Mouse (Mus musculus): Measurements from ENCODE around the gene Fbxw21. TPM values are rescaled to one million over a fixed set of nuclear protein-coding genes. Genes with fewer than 3 reads are reported as not detected.

Fbxw21 gene
- polyA plus RNA-seq, 1 experiment from 2014 or later = not detected

GRCm38 (mm10) chr9:109102541-109102940 is 59.3 kb downstream of the Fbxw21 start:
- WGBS (ENCODE audit: missing documents) = 94% methylated on average over 3 of the region's 3 CpGs
- Histone ChIP-seq H3K27ac (no peak overlapping the region), H3K4me3 (ENCODE audit: inconsistent target) (no peak overlapping the region), H3K36me3 (ENCODE audit: inconsistent target) (no peaks in the 10 kb centered on the region), H3K79me2 (ENCODE audit: inconsistent target) (no peaks in the 10 kb centered on the region)

DNA sequence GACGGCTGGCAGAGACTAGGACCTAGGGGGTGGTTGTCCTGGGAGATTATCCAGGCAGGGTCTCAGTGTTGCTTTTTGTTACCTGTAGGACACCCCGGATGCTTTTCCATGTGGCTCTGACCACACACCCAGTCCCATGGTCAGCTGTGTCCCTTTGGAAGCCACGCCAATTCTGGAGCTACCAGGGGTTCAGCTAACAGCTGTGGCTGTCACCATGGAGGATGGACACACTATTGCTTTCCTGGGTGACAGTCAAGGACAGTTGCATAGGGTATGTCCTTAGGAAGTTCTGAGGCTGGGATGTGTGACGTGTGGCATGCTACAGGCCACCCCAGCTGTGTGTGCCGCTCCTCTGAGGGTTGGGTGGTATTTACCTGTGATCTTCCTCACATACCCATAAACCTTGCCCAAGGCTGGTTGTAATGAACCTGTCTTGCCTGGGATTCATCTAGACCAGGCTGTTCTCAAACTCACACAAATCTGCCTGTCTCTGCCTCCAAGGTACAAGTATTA is 59.9 kb downstream of the Fbxw21 start:
- Histone ChIP-seq H3K27ac (no peak overlapping the region), H3K36me3 (ENCODE audit: inconsistent target) (no peaks in the 10 kb centered on the region), H3K4me3 (ENCODE audit: inconsistent target) (no peak overlapping the region), H3K79me2 (ENCODE audit: inconsistent target) (no peaks in the 10 kb centered on the region)
- WGBS (ENCODE audit: missing documents) = 97% methylated on average over 5 of the region's 5 CpGs

DNA sequence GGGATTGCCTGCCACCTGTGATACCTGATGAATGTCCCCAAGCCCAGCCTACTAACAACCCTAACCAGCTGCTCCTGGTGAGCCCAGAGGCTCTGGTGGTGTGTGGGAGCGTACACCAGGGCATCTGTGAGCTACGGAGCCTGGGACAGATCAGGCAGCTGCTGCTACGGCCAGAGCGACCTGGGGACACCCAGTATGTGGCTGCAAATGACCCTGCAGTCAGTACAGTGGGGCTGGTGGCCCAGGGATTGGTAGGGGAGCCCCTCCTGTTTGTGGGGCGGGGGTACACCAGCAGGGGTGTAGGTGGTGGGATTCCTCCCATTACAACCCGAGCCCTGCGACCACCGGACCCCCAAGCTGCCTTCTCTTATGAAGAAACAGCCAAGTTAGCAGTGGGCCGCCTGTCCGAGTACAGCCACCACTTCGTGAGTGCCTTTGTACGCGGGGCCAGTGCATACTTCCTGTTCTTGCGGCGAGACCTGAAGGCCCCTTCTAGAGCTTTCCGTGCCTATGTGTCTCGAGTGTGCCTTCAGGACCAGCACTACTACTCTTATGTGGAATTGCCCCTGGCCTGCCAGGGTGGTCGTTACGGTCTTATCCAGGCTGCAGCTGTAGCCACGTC is 61.4 kb downstream of the Fbxw21 start:
- no peak overlapping the region for H3K4me3 ChIP-seq (ENCODE audit: inconsistent target)
- H3K79me2 ChIP-seq (ENCODE audit: inconsistent target) = no peaks in the 10 kb centered on the region
- H3K36me3 ChIP-seq (ENCODE audit: inconsistent target) = no peaks in the 10 kb centered on the region
- no peak overlapping the region for H3K27ac ChIP-seq
- 36% methylated on average over 17 of the region's 20 CpGs for WGBS (ENCODE audit: missing documents)

DNA sequence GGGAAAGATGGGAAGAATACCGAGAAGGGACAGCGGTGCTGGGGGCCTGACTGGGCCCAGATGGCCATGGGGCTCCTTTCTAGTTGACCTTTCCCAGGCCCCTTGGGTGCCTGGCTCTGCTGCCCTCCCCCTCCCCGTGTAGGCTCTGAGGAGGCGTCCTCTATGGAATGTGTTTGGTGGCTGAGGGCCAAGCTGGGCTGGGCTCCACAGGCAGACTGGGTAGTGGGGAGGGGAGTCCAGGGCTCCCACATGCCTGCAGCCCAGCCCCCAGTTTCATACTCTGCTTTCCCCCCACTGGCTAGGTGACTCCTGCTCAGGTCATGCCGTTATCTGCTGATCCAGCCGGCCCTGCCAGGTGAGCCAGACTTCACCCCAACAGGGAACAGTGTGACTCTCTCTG is 62.9 kb downstream of the Fbxw21 start:
- Histone ChIP-seq H3K4me3 (ENCODE audit: inconsistent target) (no peak overlapping the region), H3K27ac (no peak overlapping the region), H3K79me2 (ENCODE audit: inconsistent target) (no peaks in the 10 kb centered on the region), H3K36me3 (ENCODE audit: inconsistent target) (no peaks in the 10 kb centered on the region)
- WGBS (ENCODE audit: missing documents) = 93% methylated on average over 6 of the region's 6 CpGs

- Histone ChIP-seq H3K4me3 (ENCODE audit: inconsistent target) (no peak overlapping the region), H3K36me3 (ENCODE audit: inconsistent target) (no peaks in the 10 kb centered on the region), H3K79me2 (ENCODE audit: inconsistent target) (no peaks in the 10 kb centered on the region), H3K27ac (no peak overlapping the region)
- 90% methylated on average over 8 of the region's 8 CpGs for WGBS (ENCODE audit: missing documents)
Measured at GRCm38 (mm10) chr9:109098366-109098765, 63.5 kb downstream of the Fbxw21 start.

DNA sequence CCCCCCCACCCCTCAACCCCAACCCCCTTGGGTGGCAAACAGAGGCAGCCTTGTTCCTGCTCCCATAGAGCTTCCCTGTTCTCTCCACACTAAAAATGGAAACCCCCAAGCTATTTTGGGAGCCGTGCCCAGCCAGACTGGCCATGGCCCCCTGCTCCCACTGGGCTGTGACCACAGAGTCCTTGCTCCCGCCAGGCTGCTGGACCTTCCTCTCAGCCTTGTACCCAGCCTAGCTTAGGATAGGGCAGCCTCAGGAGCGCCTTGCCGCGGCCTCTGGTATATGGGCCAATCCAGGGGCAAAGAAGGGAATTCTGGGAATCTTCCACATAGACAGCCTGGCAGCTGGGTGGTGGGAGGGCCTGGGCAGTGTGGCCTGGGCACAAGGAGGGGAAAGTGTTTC is 64.0 kb downstream of the Fbxw21 start:
- no peaks in the 10 kb centered on the region for H3K36me3 ChIP-seq (ENCODE audit: inconsistent target)
- 77% methylated on average over 5 of the region's 5 CpGs for WGBS (ENCODE audit: missing documents)
- H3K27ac ChIP-seq = no peak overlapping the region
- no peak overlapping the region for H3K4me3 ChIP-seq (ENCODE audit: inconsistent target)
- no peaks in the 10 kb centered on the region for H3K79me2 ChIP-seq (ENCODE audit: inconsistent target)

- Histone ChIP-seq H3K36me3 (ENCODE audit: inconsistent target) (0 out of 2 replicates have a peak, but pooled peaks cover 2% of the 10 kb centered on the region), H3K4me3 (ENCODE audit: inconsistent target) (no peak overlapping the region), H3K27ac (no peak overlapping the region), H3K79me2 (ENCODE audit: inconsistent target) (no peaks in the 10 kb centered on the region)
- 90% methylated on average over 6 of the region's 6 CpGs for WGBS (ENCODE audit: missing documents)
Measured at GRCm38 (mm10) chr9:109097291-109097690, 64.5 kb downstream of the Fbxw21 start.

GRCm38 (mm10) chr9:109096856-109097255 is 65.0 kb downstream of the Fbxw21 start:
- Histone ChIP-seq H3K27ac (no peak overlapping the region), H3K79me2 (ENCODE audit: inconsistent target) (no peaks in the 10 kb centered on the region), H3K4me3 (ENCODE audit: inconsistent target) (no peak overlapping the region), H3K36me3 (ENCODE audit: inconsistent target) (0 out of 2 replicates have a peak, but pooled peaks cover 6% of the 10 kb centered on the region)
- 91% methylated on average over 6 of the region's 6 CpGs for WGBS (ENCODE audit: missing documents)

DNA sequence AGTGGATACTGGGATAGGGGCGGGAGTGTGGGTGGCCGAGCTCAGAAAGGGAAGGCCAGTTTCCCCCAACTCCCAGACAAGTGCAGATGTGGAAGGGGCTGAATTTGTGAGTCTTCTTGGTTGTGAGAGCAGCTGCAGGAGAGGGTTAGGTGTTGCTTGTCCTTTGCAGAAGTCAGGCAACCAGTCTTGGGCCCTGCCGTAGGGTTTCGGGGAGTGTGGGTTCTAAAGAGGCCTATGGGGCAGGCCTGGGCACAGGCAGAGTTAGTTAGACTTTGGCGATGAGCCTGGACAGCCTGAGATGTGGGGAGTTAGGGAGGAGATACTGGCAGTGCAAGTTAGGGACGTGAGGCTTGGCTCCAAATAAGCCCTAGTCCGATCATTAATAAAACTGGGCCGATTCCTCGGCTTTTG is 65.6 kb downstream of the Fbxw21 start:
- no peak overlapping the region for H3K27ac ChIP-seq
- H3K4me3 ChIP-seq (ENCODE audit: inconsistent target) = no peak overlapping the region
- no peaks in the 10 kb centered on the region for H3K79me2 ChIP-seq (ENCODE audit: inconsistent target)
- 98% methylated on average over 9 of the region's 9 CpGs for WGBS (ENCODE audit: missing documents)
- peaks cover 12% of the 10 kb centered on the region; the same call in 1 of the 2 replicates for H3K36me3 ChIP-seq (ENCODE audit: inconsistent target)

DNA sequence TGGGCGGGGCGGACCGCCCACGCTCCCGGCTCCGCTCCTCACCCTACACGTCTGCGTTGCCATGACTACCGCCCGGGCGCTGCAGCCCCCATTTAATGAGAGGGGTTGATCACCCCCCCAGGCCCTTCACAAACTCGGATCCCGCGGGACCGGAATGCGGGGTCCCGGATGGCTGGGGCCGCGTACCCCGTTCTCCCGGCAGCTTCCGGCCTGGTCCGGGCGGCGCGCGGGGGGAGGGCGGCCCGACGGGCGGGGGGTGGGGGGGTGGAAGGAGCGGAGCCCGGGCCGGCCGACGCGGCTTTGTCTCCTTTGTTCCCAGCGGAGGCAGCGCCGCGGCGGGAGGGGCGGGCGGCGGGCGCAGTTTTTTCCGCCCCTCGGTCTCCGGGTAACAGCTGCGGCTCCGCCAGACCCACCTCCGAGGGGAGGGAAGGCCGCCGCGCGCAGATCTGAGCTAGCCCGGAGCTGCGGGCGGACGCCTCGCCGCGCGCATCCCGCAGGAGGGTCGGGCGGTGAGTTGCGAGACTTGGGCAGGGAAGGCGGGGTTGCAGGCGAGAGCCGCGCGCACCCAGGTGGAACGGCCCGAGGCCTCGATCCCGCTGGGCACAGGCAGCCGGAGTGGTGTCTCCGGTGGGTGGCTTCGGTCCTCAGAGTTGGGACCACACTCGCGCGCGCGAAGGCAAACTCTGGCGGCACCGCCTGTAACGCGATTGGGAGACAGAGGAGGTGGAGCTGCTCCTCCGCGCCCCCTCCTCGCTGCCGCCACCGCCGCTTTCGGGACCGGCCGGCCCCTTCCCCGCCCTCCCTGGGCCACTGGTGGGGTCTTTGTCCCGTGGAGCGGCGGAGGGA is 66.5 kb downstream of the Fbxw21 start, which contains the start of gene Plxnb1:
Gene Plxnb1 (plus strand): TSS at position 253 of the 846 bp plus-strand sequence.
- H3K4me3 ChIP-seq (ENCODE audit: inconsistent target) = no peak within 1 kb of the TSS
- 2% methylated on average over 93 of the region's 102 CpGs for WGBS (ENCODE audit: missing documents)
- H3K27ac ChIP-seq = no peak within 1 kb of the TSS
- no peaks in the 10 kb centered on the region for H3K79me2 ChIP-seq (ENCODE audit: inconsistent target)
- H3K36me3 ChIP-seq (ENCODE audit: inconsistent target) = peaks cover 21% of the 10 kb centered on the region

DNA sequence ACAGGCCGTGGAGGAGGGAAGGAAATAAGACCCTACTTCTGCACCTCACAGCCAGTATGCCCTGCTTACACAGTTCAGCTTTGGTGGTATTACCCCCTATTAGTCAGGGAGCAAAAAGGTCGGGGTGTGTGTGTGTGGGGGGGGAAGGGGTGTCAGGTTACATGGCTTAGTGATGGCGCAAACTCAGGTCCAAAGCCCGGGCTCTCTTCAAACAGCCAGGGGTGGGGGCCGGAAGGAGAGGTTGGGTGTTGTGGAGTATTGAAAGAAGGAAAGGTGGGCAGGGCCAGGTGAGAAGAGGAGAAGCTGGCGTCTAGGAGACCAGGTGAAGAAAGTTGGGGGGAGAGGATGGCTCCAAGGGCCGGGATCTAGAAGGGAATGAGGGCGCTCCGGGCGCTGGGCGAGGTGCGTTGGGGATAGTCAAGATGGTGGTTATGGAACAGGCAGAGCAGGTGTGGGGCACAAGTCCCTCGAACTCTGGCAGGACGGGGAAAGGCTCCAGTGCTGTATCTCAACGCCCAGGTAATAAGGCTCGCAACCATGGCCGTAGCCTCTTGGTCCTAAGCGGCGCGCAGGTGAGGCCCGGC is 67.2 kb downstream of the Fbxw21 start:
- Histone ChIP-seq H3K4me3 (ENCODE audit: inconsistent target) (no peak overlapping the region), H3K27ac (no peak overlapping the region), H3K36me3 (ENCODE audit: inconsistent target) (peaks cover 28% of the 10 kb centered on the region), H3K79me2 (ENCODE audit: inconsistent target) (no peaks in the 10 kb centered on the region)
- 15% methylated on average over 21 of the region's 21 CpGs for WGBS (ENCODE audit: missing documents)

DNA sequence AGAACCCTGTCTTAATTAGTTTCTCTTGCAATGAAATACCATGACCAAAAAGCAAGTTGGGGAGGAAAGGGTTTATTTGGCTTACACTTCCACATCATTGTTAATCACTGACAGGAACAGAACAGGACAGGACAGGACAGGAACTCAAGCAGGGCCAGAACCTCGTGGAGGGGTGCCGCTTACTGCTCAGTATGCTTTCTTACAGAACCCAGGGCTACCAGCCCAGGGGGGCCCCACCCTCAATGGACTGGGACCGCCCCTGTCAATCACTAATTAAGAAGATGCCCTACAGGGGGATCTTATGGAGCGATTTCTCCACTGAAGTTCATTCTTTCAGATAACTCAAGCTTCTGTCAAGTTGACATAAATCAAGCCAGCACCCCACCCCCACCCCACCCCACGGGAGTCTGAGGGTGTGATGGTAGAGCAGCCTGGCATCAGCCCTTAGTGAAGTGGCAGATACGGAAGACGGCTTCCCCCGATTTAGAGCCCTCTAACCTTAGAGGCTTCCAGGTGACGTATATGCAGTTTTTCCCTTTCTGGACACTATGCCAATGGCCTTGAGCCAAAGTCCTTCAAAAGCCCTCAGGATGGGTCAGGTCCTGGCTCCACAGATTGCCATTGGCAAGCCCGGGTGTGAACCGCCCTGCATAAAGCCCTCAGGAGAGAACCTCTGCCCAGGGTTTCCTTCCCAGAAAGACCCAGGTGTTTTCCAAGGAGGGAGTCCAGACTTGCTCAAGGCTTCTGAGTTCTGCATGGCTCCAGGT is 67.9 kb downstream of the Fbxw21 start:
- H3K27ac ChIP-seq = no peak overlapping the region
- 62% methylated on average over 9 of the region's 11 CpGs for WGBS (ENCODE audit: missing documents)
- peaks cover 34% of the 10 kb centered on the region for H3K36me3 ChIP-seq (ENCODE audit: inconsistent target)
- H3K79me2 ChIP-seq (ENCODE audit: inconsistent target) = no peaks in the 10 kb centered on the region
- H3K4me3 ChIP-seq (ENCODE audit: inconsistent target) = no peak overlapping the region

- Histone ChIP-seq H3K36me3 (ENCODE audit: inconsistent target) (peaks cover 34% of the 10 kb centered on the region), H3K4me3 (ENCODE audit: inconsistent target) (no peak overlapping the region), H3K27ac (no peak overlapping the region), H3K79me2 (ENCODE audit: inconsistent target) (no peaks in the 10 kb centered on the region)
- WGBS (ENCODE audit: missing documents) = 93% methylated on average over 6 of the region's 6 CpGs
Measured at GRCm38 (mm10) chr9:109092799-109093198, 69.0 kb downstream of the Fbxw21 start.

- 95% methylated on average over 8 of the region's 8 CpGs for WGBS (ENCODE audit: missing documents)
- H3K4me3 ChIP-seq (ENCODE audit: inconsistent target) = no peak overlapping the region
- H3K36me3 ChIP-seq (ENCODE audit: inconsistent target) = peaks cover 34% of the 10 kb centered on the region
- no peaks in the 10 kb centered on the region for H3K79me2 ChIP-seq (ENCODE audit: inconsistent target)
- H3K27ac ChIP-seq = no peak overlapping the region
Measured at GRCm38 (mm10) chr9:109091802-109092201, 70.0 kb downstream of the Fbxw21 start.
